Mouse (Mus musculus) heart, postnatal 25 days (tissue): ENCODE results near the gene Procr. TPM values are rescaled to one million over a fixed set of nuclear protein-coding genes. Genes with fewer than 3 reads are reported as not detected.

Experiments
- DNase-seq: peaks from one replicate; pipeline ENCODE4 v3.0.0; 2022; ENCODE audit warnings: low spot score
- intact Hi-C: fragments of 180-260 bp; cut with DNase I; formaldehyde crosslinking; loops from one replicate; pipeline ENCODE4 v1.15.1; 2025
- total RNA-seq, 2 experiments: library from RNA; stranded (reverse); gene quantifications; 2 replicates each; pipeline ENCODE4 v1.2.3; 2021

The Procr gene
- total RNA-seq, 2 experiments from 2014 or later: 3.5 to 4.7 TPM

DNA sequence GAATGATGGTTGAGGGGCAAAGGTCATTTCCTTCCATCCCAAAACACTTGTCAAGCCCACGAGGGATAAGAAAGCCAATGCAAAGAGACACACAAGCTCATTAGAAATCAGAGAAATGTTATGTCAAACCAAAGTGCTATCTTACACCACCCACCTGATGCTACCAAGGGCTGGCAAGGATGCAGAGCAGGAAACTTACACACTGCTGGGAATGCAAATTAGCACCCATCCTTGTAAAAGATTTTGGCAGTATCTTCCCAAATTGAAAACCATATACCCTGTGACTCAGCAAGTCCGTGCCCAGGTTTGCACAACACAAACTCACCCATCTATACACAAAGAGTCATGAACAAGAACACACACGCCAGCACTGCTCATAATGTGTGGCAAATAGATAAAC, 5.4 kb upstream of the Procr start:
- no peak for DNase-seq

DNA sequence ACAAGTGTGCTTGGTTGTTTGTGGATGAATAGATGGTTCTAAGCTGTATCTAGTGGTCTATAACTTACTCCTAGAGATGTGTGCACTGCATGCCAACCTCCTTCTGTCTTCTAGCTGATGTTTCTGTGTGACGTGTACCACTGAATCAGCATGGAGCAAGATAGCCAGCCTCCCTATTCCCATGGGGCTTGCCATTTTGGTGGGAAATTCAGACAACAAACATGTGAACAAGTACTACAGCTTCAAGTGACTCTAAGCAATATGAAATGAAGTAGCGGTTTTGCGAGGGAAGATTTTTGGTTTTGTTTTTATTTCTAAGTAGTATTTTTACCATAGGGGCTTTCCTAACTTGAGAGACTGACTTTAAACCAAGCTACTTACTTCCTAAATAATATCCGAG, 1.5 kb upstream of the Procr start:
- intact Hi-C loops: no loop called here
- no peak for DNase-seq

More for the DNA sequence above, 5.4 kb upstream of the Procr start:
- intact Hi-C loops: no loop called here

DNA sequence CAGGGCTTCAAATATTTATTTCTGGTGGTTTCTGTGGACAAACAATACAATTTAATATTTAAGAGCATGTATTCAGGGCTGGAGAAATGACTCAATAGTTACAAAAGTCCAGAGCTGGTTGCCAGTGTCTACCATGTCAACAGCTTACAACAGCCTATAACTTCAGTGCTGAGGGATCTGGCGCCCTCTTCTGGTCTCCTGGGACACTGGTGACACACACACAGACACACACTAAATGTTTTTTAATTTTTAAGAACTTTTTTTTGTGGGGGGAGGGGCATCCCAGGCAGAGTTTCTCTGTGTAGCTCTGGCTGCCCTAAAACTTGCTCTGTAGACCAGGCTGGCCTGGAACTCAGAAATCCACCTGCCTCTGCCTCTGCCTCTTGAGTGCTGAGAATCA, 4.8 kb downstream of the Procr start:
- DNase-seq: no peak
- intact Hi-C loops: no loop called here

DNA sequence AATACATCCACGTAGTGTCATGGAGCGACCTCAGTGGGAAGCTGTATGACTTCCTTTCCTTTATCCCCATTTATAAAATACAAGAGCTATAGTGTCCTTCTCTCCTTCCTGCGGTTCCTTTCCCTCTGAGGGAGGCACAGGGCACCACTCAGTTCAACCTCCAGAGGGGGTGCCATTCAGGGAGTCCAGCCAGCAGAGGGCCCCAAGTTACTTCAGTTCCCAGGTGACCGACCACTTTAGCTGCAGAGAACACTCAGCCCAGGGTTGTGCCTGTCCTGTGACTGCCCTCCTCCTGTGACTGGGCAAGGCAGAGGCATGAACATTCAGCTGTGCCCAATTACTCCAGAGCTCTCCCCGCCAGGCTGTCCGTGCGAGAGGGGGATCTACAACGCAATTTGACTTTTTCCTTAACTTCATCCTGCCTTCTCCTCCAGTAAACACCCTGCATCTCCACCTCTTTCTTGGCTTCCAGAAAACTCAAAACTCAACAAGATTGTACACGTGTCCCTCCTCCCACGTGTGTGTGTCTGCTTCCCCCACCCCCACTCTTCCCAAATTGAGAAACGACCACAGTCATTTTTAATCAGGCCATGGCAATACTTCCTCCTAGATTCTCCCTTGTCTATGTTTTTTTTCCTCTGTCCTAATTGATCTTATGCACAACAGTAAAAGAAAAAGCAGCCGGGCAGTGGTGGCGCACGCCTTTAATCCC, 6.1 kb downstream of the Procr start:
- intact Hi-C loops: no loop called here
- no peak for DNase-seq

DNA sequence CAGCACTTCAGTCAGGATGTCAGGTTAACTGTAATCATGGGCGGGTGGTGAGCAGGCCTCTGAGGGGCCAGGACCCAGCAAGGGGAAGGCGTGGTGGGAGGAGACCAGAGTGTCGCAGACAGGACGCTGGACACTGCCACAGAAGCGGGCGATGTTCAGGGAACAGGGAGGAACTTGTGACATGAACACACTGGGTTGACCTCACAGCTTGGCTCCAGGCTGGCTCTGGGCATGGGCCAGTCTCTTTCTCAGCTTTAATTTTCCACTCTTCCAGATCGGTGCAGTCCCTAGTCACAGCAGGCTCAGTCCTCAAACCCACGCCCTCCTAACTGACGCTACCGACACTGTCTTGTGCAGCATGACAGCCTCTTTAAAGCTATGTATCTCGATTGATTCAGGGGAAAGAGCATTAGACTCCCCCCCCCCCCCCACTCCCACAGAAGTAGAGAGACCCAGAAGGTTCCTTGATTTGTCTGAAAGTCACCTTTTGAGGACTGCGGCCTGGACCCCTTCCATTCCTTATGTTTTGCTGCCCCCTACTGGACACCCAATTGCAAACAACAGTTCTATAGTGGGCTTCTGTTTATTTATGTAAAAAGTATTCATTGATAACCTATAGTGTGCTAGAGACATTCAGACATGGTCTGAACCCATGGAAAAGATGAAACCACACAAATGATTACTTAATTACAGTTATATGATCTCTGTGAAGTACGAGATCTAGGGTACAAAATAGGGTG, 13.9 kb downstream of the Procr start:
- intact Hi-C loops: loop anchor here (1.0 to 5.0 kb wide), 4 partner anchors 69 to 253 kb away; no protein-coding TSS in a partner anchor
- peak; percentile 42 for DNase-seq

DNA sequence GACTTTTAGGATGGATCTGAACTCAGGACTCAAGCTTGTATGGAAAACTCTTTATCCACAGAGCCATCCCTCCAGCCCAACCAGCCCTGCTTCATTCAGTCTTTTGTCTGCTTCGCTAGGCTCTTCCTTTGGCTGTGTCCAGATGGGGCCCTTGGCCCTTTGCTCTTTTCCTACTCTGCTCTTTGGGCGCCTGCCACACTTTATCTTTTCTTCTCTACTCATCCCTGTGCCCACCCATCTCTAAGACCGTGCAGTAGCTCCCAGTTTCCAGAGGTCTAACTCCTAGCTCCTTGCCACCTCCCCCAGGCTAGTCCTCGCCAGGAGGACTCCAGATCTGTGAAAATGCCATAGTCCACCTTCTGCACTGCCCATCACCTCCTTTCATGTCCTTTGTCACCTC, 22.7 kb downstream of the Procr start:
- intact Hi-C loops: no loop called here
- no peak for DNase-seq

DNA sequence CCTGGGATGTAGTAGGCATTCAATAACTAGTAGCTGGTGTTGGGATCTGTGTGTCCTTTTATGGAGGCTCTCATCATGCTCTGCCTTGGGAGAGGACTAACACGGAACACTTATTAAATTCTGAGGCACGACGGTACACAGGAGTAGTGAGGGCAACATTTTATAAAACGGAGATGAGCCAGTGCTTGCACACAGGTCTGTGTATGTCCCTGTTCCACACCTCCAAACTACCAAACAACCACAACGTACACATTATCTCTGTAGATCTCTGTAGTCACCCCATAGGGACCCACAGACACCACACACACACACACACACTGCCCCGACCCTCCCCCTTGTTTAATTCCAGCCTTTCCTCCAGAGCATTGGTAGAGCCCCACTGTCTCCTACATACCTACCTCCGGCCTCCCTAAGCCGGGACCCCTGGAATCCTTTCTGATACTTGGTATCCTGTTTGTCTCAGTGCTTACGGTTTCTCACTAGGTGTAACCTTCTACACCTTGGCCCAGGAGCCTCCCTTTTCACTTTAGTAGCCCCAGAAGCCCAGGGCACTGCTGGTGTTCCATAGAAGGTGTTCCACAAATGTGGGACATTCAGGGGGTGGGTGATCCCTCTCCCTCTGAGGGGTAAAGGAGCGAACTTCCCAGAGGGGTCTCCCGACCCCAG, 23.5 kb downstream of the Procr start:
- intact Hi-C loops: no loop called here
- DNase-seq: no peak

DNA sequence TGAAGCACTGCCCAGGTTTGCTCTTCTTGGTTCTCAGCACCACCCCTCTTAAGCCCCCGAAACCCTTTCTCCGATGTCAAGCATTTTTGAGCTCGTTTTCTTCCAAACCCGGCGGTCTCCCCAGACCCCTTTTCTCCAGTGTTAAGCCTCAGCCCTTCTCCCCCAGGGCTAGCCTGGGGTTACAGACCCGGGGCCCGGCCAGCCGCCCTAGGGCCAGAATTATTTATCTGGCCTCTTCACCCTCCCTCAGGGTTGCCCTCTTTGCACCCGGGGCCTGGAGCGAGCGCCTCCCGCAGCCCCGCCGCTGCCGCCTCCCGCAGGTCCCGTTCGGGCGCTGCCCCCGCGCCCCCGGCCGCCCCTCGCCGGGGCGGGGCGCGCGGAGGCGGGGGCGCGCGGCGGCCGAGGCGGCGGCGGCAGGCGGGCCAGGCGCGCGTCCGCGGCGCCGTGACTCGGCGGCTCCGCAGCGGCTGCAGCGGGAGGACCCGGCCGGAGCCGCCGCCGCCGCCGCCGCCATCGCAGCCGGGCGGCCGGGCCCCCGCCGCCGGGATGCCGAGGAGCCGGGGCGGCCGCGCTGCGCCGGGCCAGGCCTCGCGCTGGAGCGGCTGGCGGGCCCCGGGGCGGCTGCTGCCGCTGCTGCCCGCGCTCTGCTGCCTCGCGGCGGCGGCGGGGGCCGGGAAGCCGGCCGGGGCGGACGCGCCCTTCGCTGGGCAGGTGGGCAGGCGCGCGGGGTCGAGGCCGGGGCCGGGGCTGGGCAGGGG, 24.2 kb downstream of the Procr start, which contains the start of gene Mmp24:
TSS of gene Mmp24 (plus strand) at position 416 of the 758 bp plus-strand sequence.
- no peak for DNase-seq
- intact Hi-C loops: no loop called here

DNA sequence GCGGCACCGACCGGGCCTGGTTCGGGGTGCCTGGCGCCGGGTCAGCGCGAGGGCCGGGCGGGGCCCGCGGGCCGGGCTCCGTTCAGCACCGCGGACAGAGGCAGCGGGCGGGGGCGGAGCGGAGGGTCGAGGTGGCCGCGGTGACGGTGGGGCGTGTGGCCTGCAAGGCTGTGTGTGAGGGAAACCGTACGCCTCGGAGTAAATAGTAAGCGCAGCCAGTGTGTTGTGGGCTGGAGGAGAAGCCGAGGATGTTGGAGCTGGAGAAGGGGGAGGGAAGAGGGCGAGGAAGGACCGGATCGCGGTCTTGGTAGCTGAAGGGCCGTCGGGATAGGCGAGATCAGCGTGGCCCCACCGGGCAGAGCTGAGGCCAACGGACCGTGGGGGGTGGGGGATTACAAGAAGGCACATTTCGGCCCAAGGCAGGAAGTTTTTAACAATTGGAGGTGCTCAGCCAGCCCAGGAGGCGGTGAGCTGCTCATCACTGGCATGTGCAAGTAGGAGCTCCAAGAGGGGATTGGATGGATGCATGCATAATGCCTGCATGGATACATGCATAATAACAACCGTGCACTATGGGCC, 24.9 kb downstream of the Procr start:
- intact Hi-C loops: no loop called here

DNA sequence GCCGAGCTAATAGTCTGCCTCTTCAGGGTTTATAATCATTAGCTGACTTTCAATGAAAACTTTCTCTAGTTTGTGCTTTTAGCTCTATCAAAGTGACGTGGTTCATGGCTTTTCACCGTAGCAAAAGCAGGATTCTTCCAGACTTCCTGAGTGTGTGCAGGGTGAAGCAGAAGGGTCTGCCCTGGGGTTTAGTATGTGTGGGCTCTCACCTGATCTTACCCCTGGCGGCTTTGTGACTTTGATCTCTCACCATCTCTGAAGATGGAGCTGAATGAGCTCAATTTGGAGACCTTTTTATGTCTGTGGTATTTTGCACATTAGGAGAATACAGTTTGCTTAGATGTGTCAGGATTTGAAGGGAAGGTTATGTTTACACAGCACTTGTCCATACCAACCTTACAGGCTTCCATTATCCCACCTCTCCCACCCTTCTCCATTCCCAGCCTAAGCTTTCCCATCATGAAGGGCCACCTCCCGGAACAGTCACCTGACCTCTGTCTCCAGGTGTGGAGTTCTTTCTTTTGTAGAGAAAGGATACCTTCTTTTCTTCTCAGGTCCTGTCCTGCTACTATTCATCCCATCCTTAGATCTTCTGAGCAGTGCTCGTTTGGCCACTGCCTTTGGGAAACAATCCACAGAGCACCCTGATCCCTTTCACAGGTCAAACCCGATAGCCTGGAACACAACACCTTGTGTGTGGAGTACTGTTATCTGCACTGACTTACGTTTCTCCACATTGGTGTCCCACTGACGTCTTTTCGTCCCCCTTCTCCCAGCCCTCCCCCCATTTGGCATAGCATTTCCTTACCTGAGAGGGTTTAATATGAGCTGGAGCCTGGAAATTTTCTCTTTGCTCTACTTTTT, 26.1 kb downstream of the Procr start:
- DNase-seq: no peak
- intact Hi-C loops: no loop called here

More for the DNA sequence above, 24.9 kb downstream of the Procr start:
- no peak for DNase-seq

DNA sequence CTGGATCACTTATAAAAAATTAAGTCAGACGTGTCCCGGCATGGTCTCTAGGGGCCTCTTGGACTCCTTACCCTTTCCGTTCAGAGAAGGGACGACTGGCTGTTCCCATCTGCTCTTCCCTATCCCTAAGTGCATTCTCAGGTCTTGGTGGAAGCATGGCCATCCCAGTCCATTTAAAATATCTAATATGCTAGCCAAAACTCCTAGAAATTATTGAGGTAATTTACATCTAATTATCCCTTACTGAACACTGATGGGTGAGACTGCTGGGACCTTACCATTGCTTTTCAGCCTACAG, 26.7 kb downstream of the Procr start:
- intact Hi-C loops: no loop called here
- no peak for DNase-seq

DNA sequence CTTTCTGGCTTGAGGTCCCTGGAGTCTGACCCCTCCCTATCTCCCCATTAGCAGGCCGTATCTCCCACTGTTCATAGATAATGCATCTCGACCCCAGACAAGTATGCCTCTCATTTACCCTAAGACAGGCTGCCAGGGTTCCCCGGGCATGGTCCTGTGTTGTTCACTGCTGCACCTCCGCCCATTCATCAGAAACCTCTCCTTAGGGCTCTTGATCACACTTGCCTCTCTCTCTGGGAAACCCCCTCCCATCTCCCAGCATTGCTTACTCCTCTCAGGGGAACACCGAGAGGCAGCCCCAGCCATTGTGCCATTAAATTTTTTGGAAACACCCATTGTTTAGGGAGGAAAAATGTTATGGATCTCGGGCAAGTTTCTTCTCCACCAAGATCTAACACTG, 27.1 kb downstream of the Procr start:
- no peak for DNase-seq
- intact Hi-C loops: no loop called here

DNA sequence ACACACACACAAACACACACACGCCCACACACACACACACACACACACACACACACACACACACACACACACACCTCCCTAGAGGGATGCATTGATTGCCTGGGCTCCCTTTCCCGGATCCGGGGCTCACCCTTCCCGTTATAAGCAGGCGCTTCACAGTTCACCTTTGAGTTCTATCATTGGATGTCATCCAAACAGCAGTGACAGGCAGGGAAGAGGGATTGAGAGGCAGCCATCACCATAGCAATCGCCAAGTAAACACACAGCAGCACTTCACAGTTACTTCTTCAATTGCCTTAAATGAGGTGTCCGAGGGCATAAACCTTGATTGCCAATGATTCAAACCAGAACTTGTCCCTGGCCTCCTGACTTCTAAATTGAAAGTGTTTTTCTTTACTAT, 28.1 kb downstream of the Procr start:
- DNase-seq: no peak
- intact Hi-C loops: no loop called here

DNA sequence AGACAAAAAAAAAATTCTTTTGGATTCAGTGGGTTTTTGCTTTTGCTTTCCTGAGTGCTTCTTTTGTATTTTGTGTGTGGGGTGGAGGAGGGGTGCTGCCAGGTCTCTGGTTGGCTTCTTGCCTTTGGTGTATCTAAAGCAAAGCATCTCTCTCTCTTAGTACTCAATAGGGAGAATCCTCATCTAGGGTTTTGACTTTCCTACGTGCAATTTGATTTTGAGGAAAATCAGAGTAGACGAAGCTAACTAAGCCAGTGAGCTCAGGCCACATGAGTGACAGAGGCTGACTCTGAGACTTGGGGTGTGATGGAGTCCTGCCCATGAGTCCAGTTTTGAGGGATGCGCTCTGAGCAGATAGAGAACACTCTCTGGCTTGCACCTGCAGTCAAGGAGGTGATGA, 28.6 kb downstream of the Procr start:
- intact Hi-C loops: no loop called here
- no peak for DNase-seq

DNA sequence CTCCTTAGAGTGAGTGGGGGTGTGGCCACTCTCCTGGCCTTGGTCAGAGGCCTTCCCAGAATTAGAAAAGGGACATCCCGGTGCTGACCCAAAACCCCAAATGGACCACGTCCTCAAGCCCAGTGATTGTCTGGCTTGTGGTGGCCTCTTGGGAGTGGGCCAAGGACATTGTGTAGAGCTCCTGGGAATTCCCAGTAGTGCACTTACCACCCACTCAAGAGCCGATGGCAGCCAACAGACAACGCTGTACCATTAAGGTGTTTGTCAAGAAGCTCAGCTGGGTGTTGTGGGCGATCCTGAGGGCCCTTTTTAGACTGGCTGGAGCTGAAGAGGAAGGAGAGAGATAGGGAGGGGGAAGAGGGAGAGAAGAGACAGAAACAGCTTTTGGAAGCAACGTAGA, 33.6 kb downstream of the Procr start:
- no peak for DNase-seq

DNA sequence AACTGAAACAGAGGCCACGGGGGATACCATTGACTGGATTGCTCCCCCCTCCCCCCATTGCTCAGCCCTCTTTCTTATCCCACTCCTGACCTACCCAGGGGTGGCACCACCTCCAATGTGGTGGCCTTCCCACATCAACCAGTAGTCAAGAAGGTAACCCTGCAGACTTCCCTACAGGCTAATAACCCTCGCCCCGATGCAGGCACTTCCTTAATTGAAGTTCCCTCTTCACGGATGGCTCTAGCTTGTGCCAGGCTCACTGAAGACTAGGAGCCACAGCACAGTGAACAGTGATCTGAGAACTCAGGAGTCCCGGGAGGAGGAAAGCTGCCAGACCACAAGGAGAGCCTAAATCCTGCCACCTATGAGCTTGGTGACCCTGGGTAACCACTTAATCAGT, 36.0 kb downstream of the Procr start:
- intact Hi-C loops: no loop called here

More for the DNA sequence above, 33.6 kb downstream of the Procr start:
- intact Hi-C loops: no loop called here

DNA sequence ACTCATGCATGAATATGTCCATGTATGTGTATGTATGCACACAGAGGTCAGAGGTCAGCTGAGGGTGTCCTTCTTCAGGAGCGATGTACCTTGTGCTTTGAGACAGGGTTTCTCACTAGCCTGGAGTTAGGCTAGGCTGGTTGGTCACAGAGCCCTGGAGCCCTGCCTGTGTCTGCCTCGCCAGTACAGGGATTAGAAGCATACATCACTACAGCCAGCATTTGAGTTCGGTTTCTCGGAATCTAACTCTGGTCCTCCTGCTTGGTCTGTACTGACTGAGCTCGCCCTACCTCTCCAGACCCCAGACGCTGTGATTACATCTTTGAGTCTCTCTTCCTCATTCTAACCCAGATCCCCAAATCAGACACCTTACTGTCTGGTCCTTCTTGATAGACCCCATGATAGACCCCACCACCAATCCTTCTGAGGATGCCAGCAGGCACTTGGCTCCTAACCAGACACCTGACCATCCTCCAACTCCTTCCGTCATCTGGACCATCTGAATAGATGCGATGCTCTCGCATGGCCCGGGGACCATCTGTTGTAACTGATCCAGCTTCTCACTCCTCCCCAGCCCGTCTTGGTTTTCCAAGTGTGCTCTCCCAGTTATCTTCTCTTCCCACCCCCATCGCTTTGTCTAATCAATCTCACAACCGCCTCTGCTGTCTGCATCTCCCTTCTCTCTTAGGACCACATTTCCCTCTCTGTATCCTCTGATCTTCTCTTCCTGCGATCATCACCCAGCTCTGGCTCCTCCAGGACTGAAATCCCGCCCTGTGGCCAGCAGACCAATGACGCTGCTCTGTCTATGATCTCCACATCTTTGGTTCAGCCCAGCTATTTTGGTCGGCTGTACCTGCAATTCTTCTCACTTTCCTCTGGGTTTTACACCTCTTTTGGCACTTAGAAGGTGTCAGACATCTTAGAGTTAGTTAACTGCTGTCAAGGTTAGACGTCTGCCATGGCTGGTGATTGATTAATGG, 37.3 kb downstream of the Procr start:
- intact Hi-C loops: no loop called here
- no peak for DNase-seq

More for the DNA sequence above, 36.0 kb downstream of the Procr start:
- no peak for DNase-seq

DNA sequence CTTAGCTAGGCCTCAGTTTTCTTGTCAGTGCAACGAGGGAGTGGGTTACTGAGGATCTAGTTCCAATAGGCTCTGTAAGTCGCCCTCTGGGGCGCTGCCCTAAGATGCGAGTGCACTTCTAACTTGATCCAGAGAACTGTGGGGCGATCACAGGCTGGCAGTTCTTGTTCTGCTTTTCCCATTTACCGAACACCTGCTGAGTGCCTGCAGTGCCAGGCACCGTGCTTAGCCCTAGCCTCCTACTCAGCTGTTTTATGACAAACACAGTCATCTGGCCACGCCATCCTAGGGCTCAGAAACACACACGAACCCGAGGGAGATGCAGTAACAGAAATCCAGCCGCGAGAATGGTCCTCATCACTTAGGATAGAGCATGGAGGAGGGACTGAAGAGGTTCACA, 42.0 kb downstream of the Procr start:
- no peak for DNase-seq
- intact Hi-C loops: no loop called here
